Mouse (Mus musculus) CH12.LX (cell line): Measurements from ENCODE around the gene Abcb1b. TPM values are rescaled to one million over a fixed set of nuclear protein-coding genes. Genes with fewer than 3 reads are reported as not detected.
A peak's percentile ranks its signal among the peaks of the same experiment; 100 is the strongest.

Experiments used
- DNase-seq: peaks from one replicate; pipeline ENCODE4 v3.0.0-alpha.2; 2013; ENCODE audit errors: extremely low read depth
- H3K27ac ChIP-seq: 2 replicates; pipeline ENCODE4 v1.5.1; 2012; ENCODE audit warnings: low read depth, mild to moderate bottlenecking, control low read depth, moderate library complexity; ENCODE audit not compliant: insufficient read depth
- H3K27me3 ChIP-seq: replicated peaks from 2 replicates; pipeline ENCODE3; 2012; ENCODE audit warnings: inconsistent platforms
- H3K36me3 ChIP-seq, 2 experiments: replicated peaks in 1 of 2; 2 replicates each; pipeline versions ENCODE3 to v1.6.1; 2012; ENCODE audit warnings: inconsistent platforms in 1 of 2, low read length in 1 of 2, mild to moderate bottlenecking in 1 of 2, mixed read lengths in 1 of 2, moderate library complexity in 1 of 2; ENCODE audit not compliant: control insufficient read depth in 1 of 2, insufficient read depth in 1 of 2
- H3K4me1 ChIP-seq, 2 experiments: 2 replicates each; pipeline ENCODE4 v1.6.1; 2012; ENCODE audit warnings: inconsistent platforms in 1 of 2, moderate library complexity in 1 of 2; ENCODE audit not compliant: insufficient read depth in 2 of 2, control insufficient read depth in 1 of 2
- H3K4me2 ChIP-seq: 2 replicates; pipeline ENCODE4 v1.6.1; 2012; ENCODE audit warnings: low read depth, mild to moderate bottlenecking, control low read depth; ENCODE audit not compliant: poor library complexity, insufficient read depth, severe bottlenecking
- H3K4me3 ChIP-seq, 3 experiments: fragments of 150-350 bp in 1 of 3; sonication (generic) in 1 of 3; replicated peaks in 1 of 3; 2 replicates each; pipeline versions ENCODE3 to v1.5.1; 2011 to 2012; ENCODE audit warnings: low read depth in 2 of 3, low read length in 2 of 3, mild to moderate bottlenecking in 2 of 3, moderate library complexity in 2 of 3, control low read depth in 1 of 3, improper control_type of control experiment in 1 of 3, inconsistent platforms in 1 of 3, mixed read lengths in 1 of 3; ENCODE audit not compliant: poor library complexity in 1 of 3
- H3K79me2 ChIP-seq: replicated peaks from 2 replicates; pipeline ENCODE4 v1.6.1; 2012; ENCODE audit warnings: mild to moderate bottlenecking, moderate library complexity; ENCODE audit not compliant: control insufficient read depth, poor library complexity, insufficient read depth, severe bottlenecking; ENCODE audit errors: extremely low read depth
- H3K9ac ChIP-seq: 2 replicates; pipeline ENCODE4 v1.6.1; 2012; ENCODE audit warnings: low read depth, mild to moderate bottlenecking, control low read depth, moderate library complexity; ENCODE audit not compliant: insufficient read depth
- H3K9me3 ChIP-seq: replicated peaks from 2 replicates; pipeline ENCODE3; 2012; ENCODE audit warnings: low read length, inconsistent platforms, mixed read lengths
- CHD1 ChIP-seq: IDR thresholded peaks from 2 replicates; pipeline ENCODE4 v1.6.1; 2012; ENCODE audit warnings: low read depth, low read length, improper control_type of control experiment, inconsistent platforms
- CHD2 ChIP-seq: IDR thresholded peaks from 2 replicates; pipeline ENCODE4 v1.6.1; 2011; ENCODE audit warnings: low read length, improper control_type of control experiment
- CTCF ChIP-seq, 2 experiments: IDR thresholded peaks in 1 of 2; conservative IDR thresholded peaks in 1 of 2; 2 replicates each; pipeline ENCODE4 v1.5.1; 2011 to 2012; ENCODE audit warnings: low read depth in 2 of 2, low read length in 2 of 2, improper control_type of control experiment in 1 of 2, inconsistent platforms in 1 of 2, mild to moderate bottlenecking in 1 of 2, moderate library complexity in 1 of 2
- E2F4 ChIP-seq: IDR thresholded peaks from 2 replicates; pipeline ENCODE4 v1.6.1; 2011; ENCODE audit warnings: low read depth, low read length, improper control_type of control experiment; ENCODE audit not compliant: insufficient replicate concordance
- ELF1 ChIP-seq: IDR thresholded peaks from 2 replicates; pipeline ENCODE4 v1.6.1; 2014; ENCODE audit warnings: low read depth, mild to moderate bottlenecking, inconsistent platforms, low read length, improper control_type of control experiment
- ETS1 ChIP-seq: conservative IDR thresholded peaks from 2 replicates; pipeline ENCODE4 v1.6.1; 2012; ENCODE audit warnings: low read depth, mild to moderate bottlenecking, inconsistent platforms, low read length, improper control_type of control experiment, moderate library complexity
- GABPA ChIP-seq: IDR thresholded peaks from 2 replicates; pipeline ENCODE4 v1.6.1; 2012; ENCODE audit warnings: low read depth, low read length, improper control_type of control experiment, inconsistent platforms; ENCODE audit not compliant: insufficient replicate concordance
- HCFC1 ChIP-seq: IDR thresholded peaks from 2 replicates; pipeline ENCODE4 v1.6.1; 2012; ENCODE audit warnings: low read depth, mild to moderate bottlenecking, inconsistent platforms, low read length, improper control_type of control experiment
- IRF4 ChIP-seq: IDR thresholded peaks from 2 replicates; pipeline ENCODE4 v1.6.1; 2014; ENCODE audit warnings: low read depth, mild to moderate bottlenecking, inconsistent platforms, low read length, improper control_type of control experiment
- JUN ChIP-seq: IDR thresholded peaks from 2 replicates; pipeline ENCODE4 v1.6.1; 2011; ENCODE audit warnings: low read depth, mild to moderate bottlenecking, low read length, improper control_type of control experiment, moderate library complexity; ENCODE audit not compliant: insufficient read depth
- JUND ChIP-seq: conservative IDR thresholded peaks from 2 replicates; pipeline ENCODE4 v1.6.1; 2011; ENCODE audit warnings: low read depth, low read length, improper control_type of control experiment
- MAX ChIP-seq: IDR thresholded peaks from 2 replicates; pipeline ENCODE4 v1.6.1; 2011; ENCODE audit warnings: low read length, improper control_type of control experiment
- MEF2A ChIP-seq: IDR thresholded peaks from 2 replicates; pipeline ENCODE4 v1.6.1; 2014; ENCODE audit warnings: low read depth, mild to moderate bottlenecking, inconsistent platforms, low read length, improper control_type of control experiment, borderline replicate concordance
- MYC ChIP-seq: IDR thresholded peaks from 2 replicates; pipeline ENCODE4 v1.6.1; 2011; ENCODE audit warnings: low read depth, mild to moderate bottlenecking, improper control_type of control experiment, low read length
- NELFE ChIP-seq: IDR thresholded peaks from 2 replicates; pipeline ENCODE4 v1.6.1; 2011; ENCODE audit warnings: low read depth, low read length, improper control_type of control experiment
- NRF1 ChIP-seq: IDR thresholded peaks from 2 replicates; pipeline ENCODE4 v1.6.1; 2014; ENCODE audit warnings: low read depth, mild to moderate bottlenecking, inconsistent platforms, low read length, improper control_type of control experiment, moderate library complexity
- PAX5 ChIP-seq: IDR thresholded peaks from 2 replicates; pipeline ENCODE4 v1.6.1; 2012; ENCODE audit warnings: low read length, inconsistent platforms, mixed read lengths
- POLR2AphosphoS2 ChIP-seq: IDR thresholded peaks from 2 replicates; pipeline ENCODE4 v1.6.1; 2011; ENCODE audit warnings: low read depth, low read length, improper control_type of control experiment
- RAD21 ChIP-seq: IDR thresholded peaks from 2 replicates; pipeline ENCODE4 v1.6.1; 2011; ENCODE audit warnings: low read depth, mild to moderate bottlenecking, low read length, improper control_type of control experiment, moderate library complexity
- RCOR1 ChIP-seq: conservative IDR thresholded peaks from 2 replicates; pipeline ENCODE4 v1.6.1; 2012; ENCODE audit warnings: low read depth, mild to moderate bottlenecking, inconsistent platforms, low read length, improper control_type of control experiment
- SIN3A ChIP-seq: IDR thresholded peaks from 2 replicates; pipeline ENCODE4 v1.6.1; 2012; ENCODE audit warnings: low read length, improper control_type of control experiment, inconsistent platforms
- SMC3 ChIP-seq: IDR thresholded peaks from 2 replicates; pipeline ENCODE4 v1.6.1; 2011; ENCODE audit warnings: low read depth, low read length, improper control_type of control experiment
- TBP ChIP-seq: conservative IDR thresholded peaks from 2 replicates; pipeline ENCODE4 v1.6.1; 2011; ENCODE audit warnings: low read depth, low read length, improper control_type of control experiment
- TCF12 ChIP-seq: IDR thresholded peaks from 2 replicates; pipeline ENCODE4 v1.6.1; 2014; ENCODE audit warnings: low read depth, mild to moderate bottlenecking, inconsistent platforms, low read length, improper control_type of control experiment
- USF1 ChIP-seq: IDR thresholded peaks from 2 replicates; pipeline ENCODE4 v1.6.1; 2014; ENCODE audit warnings: low read depth, mild to moderate bottlenecking, inconsistent platforms, low read length, improper control_type of control experiment
- USF2 ChIP-seq: conservative IDR thresholded peaks from 2 replicates; pipeline ENCODE4 v1.6.1; 2011; ENCODE audit warnings: low read depth, low read length, improper control_type of control experiment
- ZC3H11A ChIP-seq: IDR thresholded peaks from 2 replicates; pipeline ENCODE4 v1.6.1; 2012; ENCODE audit warnings: low read depth, mild to moderate bottlenecking, inconsistent platforms, low read length, improper control_type of control experiment
- ZKSCAN1 ChIP-seq: IDR thresholded peaks from 2 replicates; pipeline ENCODE4 v1.6.1; 2012; ENCODE audit warnings: low read depth, inconsistent platforms, low read length, improper control_type of control experiment, borderline replicate concordance
- dilution Hi-C: fragments of 300-500 bp; cut with MboI; formaldehyde crosslinking; loops from 2 replicates; pipeline ENCODE4 v1.14.3; 2020; ENCODE audit warnings: low sequenced_read_pairs; ENCODE audit not compliant: extremely low pct_unique_long_range_greater_than_20kb, extremely low pct_ligation_motif_present
- in situ Hi-C: fragments of 300-500 bp; cut with MboI; formaldehyde crosslinking; loops from 3 replicates; pipeline ENCODE4 v1.14.3; 2019; ENCODE audit warnings: low sequenced_read_pairs, low pct_ligation_motif_present, low pct_unique_long_range_greater_than_20kb, mixed read lengths
- polyA plus RNA-seq: library from polyadenylated mRNA; unstranded; fragments of >175 nt; gene quantifications from 2 replicates; pipeline ENCODE4 v1.2.1, GENCODE M21; 2012; ENCODE audit warnings: low read depth; ENCODE audit not compliant: insufficient read length
- total RNA-seq, 2 experiments: library from RNA; depleted of rRNA; stranded (reverse); fragments of 300-350 nt in 1 of 2; fragments of >200 nt in 1 of 2; gene quantifications; 2 replicates each; pipeline ENCODE4 v1.2.3; 2012 to 2014

Gene Abcb1b
- total and polyA plus RNA-seq, 3 experiments: 1.2 to 14.2 (median 1.8) TPM

- H3K9me3 ChIP-seq: no peaks in the 10 kb centered on the region
- no peak overlapping the region for H3K27ac ChIP-seq
- no peaks in the 10 kb centered on the region for H3K27me3 ChIP-seq
- H3K4me2 ChIP-seq: no peak overlapping the region
- H3K4me3 ChIP-seq: no peak overlapping the region
- no peaks in the 10 kb centered on the region for H3K79me2 ChIP-seq
- no peak overlapping the region for H3K9ac ChIP-seq
- TF ChIP-seq GABPA (no peak), MEF2A (no peak), RCOR1 (no peak), CHD2 (no peak), ZC3H11A (no peak), POLR2AphosphoS2 (no peak), NRF1 (no peak), USF1 (no peak), ETS1 (no peak), SIN3A (no peak), PAX5 (no peak), USF2 (no peak), ZKSCAN1 (no peak), SMC3 (no peak), TBP (no peak), RAD21 (no peak), TCF12 (no peak), JUN (no peak), NELFE (no peak), E2F4 (no peak)
- DNase-seq: no peak
- peaks cover 0 to 6% of the 10 kb centered on the region in 2 experiments for H3K36me3 ChIP-seq
- peaks cover 0 to 5% of the 10 kb centered on the region in 2 experiments; a peak in 1 of 4 replicates for H3K4me1 ChIP-seq
- dilution Hi-C loops (no loop called here), in situ Hi-C loops (no loop called here)
Observed at GRCm38 (mm10) chr5:8866366-8866765, 68.4 kb downstream of the Abcb1b start.

- H3K9me3 ChIP-seq: no peaks in the 10 kb centered on the region
- H3K79me2 ChIP-seq: no peaks in the 10 kb centered on the region
- in situ Hi-C loops (no loop called here), dilution Hi-C loops (no loop called here)
- TF ChIP-seq CTCF (conservative IDR thresholded peaks at IDR 0.05 in 1 of 2, IDR thresholded peaks at IDR 0.05 in 1 of 2; ENCODE audit: low read depth in 2 of 2, low read length in 2 of 2) (peak; percentile 13 to 74; a peak in 2 of 4 replicates), JUND (no peak), IRF4 (no peak), MYC (no peak), JUN (no peak), SMC3 (peak; percentile 68), POLR2AphosphoS2 (no peak), NELFE (no peak), HCFC1 (no peak), CHD2 (no peak), RAD21 (peak; percentile 91), PAX5 (no peak), E2F4 (no peak), CHD1 (no peak), USF1 (no peak), ZC3H11A (no peak), ZKSCAN1 (no peak), ELF1 (no peak), NRF1 (peak; percentile 76), MAX (no peak)
- no peak overlapping the region for H3K27ac ChIP-seq
- no peak overlapping the region for H3K4me2 ChIP-seq
- H3K4me3 ChIP-seq: no peak overlapping the region
- peaks cover 0 to 5% of the 10 kb centered on the region in 2 experiments; a peak in 1 of 4 replicates for H3K4me1 ChIP-seq
- H3K36me3 ChIP-seq: peaks cover 0 to 3% of the 10 kb centered on the region in 2 experiments
- no peaks in the 10 kb centered on the region for H3K27me3 ChIP-seq
- H3K9ac ChIP-seq: no peak overlapping the region
- peak; percentile 47 for DNase-seq
Observed at GRCm38 (mm10) chr5:8868019-8868418, 70.1 kb downstream of the Abcb1b start.
